17 mouse cellular contexts compared by ENCODE assay signal in genomic region chr10:86074971-86075711, GRCm38 (mm10). TPM values are rescaled to one million over a fixed set of nuclear protein-coding genes. Genes with fewer than 3 reads are reported as not detected.
A peak's percentile ranks its signal among the peaks of the same experiment; 100 is the strongest.
DNase-seq lines count a peak whose midpoint lies in the region; ATAC-seq and TF ChIP-seq lines count a peak whose summit lies in the region.
"Had no signal": no experiment of that assay in that cellular context is flagged by ENCODE, and none has a peak within 500 bp of the region (broad histone marks: within the 10 kb centered on the region; RNA-seq: fewer than 3 reads in every experiment).

No protein-coding gene starts in this region.

- peak; percentile 22 to 29 for DNase-seq in heart, postnatal 36 days
- DNase-seq in lung, postnatal 0 days (ENCODE audit: low spot score): peak; percentile 44
- DNase-seq in lung, adult 2 months: no peak
- DNase-seq in kidney, adult 9 months: peak; percentile 87
- peak; percentile 30 for DNase-seq in lung, postnatal 14 days
- no peak for DNase-seq in adrenal gland, postnatal 14 days
- DNase-seq in spleen, postnatal 10 days (ENCODE audit: low spot score in 2 of 2): no peak
- DNase-seq: cerebellum, adult 2 months; liver; retina, postnatal 1 day; thymus, postnatal 36 days had no signal

- no peak overlapping the region for H3K4me2 ChIP-seq in heart, embryonic 12.5 days
- no peak overlapping the region for H3K4me2 ChIP-seq in lung, postnatal 0 days (replicated peaks; ENCODE audit: low read depth, low read length)
- H3K4me2 ChIP-seq: embryonic facial prominence, embryonic 12.5 days; hindbrain, embryonic 14.5 days; neural tube, embryonic 13.5 days had no signal

- peak; percentile 59 for TF ChIP-seq CTCF in lung, postnatal 0 days (IDR thresholded peaks at IDR 0.05)
- no peak for TF ChIP-seq CTCF in lung, adult 2 months (IDR thresholded peaks at IDR 0.05; ENCODE audit: insufficient read depth, low read length)

- 77% methylated on average over 9 of the region's 9 CpGs for WGBS in heart, embryonic 12.5 days
- WGBS in lung, postnatal 0 days: 73% methylated on average over 9 of the region's 9 CpGs
- WGBS in lung, adult 2 months: 84% methylated on average over 9 of the region's 9 CpGs

- ATAC-seq in heart, embryonic 12.5 days (ENCODE audit: insufficient number of reproducible peaks, low FRiP score): no peak
- ATAC-seq in lung, postnatal 0 days: no peak
- ATAC-seq: midbrain, embryonic 16.5 days had no signal

- H3K4me3 ChIP-seq in heart, embryonic 12.5 days: no peak overlapping the region
- H3K4me3 ChIP-seq in lung, postnatal 0 days (ENCODE audit: low read depth, low read length): no peak overlapping the region
- H3K4me3 ChIP-seq in lung, adult 2 months (replicated peaks; ENCODE audit: extremely low read depth, low read depth, low read length): no peak overlapping the region
- H3K4me3 ChIP-seq: embryonic facial prominence, embryonic 12.5 days; neural tube, embryonic 13.5 days had no signal

- H3K27ac ChIP-seq in heart, embryonic 12.5 days (ENCODE audit: poor library complexity, severe bottlenecking): no peak overlapping the region
- H3K27ac ChIP-seq in lung, postnatal 0 days (ENCODE audit: low read length): no peak overlapping the region
- H3K27ac ChIP-seq: embryonic facial prominence, embryonic 12.5 days; hindbrain, embryonic 14.5 days; macrophage; neural tube, embryonic 13.5 days had no signal

- no peaks in the 10 kb centered on the region for H3K27me3 ChIP-seq in heart, embryonic 12.5 days (replicated peaks)
- H3K27me3 ChIP-seq in lung, postnatal 0 days (replicated peaks; ENCODE audit: insufficient read depth, low read length): no peaks in the 10 kb centered on the region
- H3K27me3 ChIP-seq: embryonic facial prominence, embryonic 12.5 days; neural tube, embryonic 13.5 days had no signal

- TF ChIP-seq EP300 in lung, postnatal 0 days (IDR thresholded peaks at IDR 0.05): no peak

- 0 out of 2 replicates have a peak, but pooled peaks cover 4% of the 10 kb centered on the region for H3K9me3 ChIP-seq in heart, embryonic 12.5 days (replicated peaks)
- H3K9me3 ChIP-seq in lung, postnatal 0 days (ENCODE audit: low read length): no peaks in the 10 kb centered on the region
- H3K9me3 ChIP-seq: embryonic facial prominence, embryonic 12.5 days had no signal

- intact Hi-C loops in heart, postnatal 36 days (cut with DNase I): loop anchor here (1.0 to 5.0 kb wide), 2 partner anchors 62 to 221 kb away; no protein-coding TSS in a partner anchor

- H3K4me1 ChIP-seq in heart, embryonic 12.5 days (replicated peaks): no peaks in the 10 kb centered on the region
- no peaks in the 10 kb centered on the region for H3K4me1 ChIP-seq in lung, postnatal 0 days (ENCODE audit: insufficient read depth, low read depth, low read length)
- H3K4me1 ChIP-seq in lung, adult 2 months (ENCODE audit: control insufficient read depth, insufficient read depth, low read length): no peaks in the 10 kb centered on the region
- H3K4me1 ChIP-seq: embryonic facial prominence, embryonic 12.5 days; neural tube, embryonic 13.5 days had no signal

- H3K9ac ChIP-seq in heart, embryonic 12.5 days: no peak overlapping the region
- H3K9ac ChIP-seq in lung, postnatal 0 days (replicated peaks; ENCODE audit: low read depth): no peak overlapping the region
- H3K9ac ChIP-seq: embryonic facial prominence, embryonic 12.5 days; hindbrain, embryonic 14.5 days; neural tube, embryonic 13.5 days had no signal

- no peaks in the 10 kb centered on the region for H3K36me3 ChIP-seq in heart, embryonic 12.5 days
- no peaks in the 10 kb centered on the region for H3K36me3 ChIP-seq in lung, postnatal 0 days (ENCODE audit: insufficient read depth, low read length)
- H3K36me3 ChIP-seq: embryonic facial prominence, embryonic 12.5 days had no signal

- TF ChIP-seq POLR2A in lung, adult 2 months (IDR thresholded peaks at IDR 0.05; ENCODE audit: borderline replicate concordance, extremely low read depth, low read depth, low read length): no peak

RNA-seq across cellular contexts. Expression of gene Fbxo7, which starts 53.4 kb away (rescaled TPM):
- total RNA-seq in heart, postnatal 36 days (2021): 10 to 100 TPM; 13.9 to 17.7 TPM
- polyA plus RNA-seq in heart, embryonic 12.5 days (2016; fragmentation: Nextera tagmentation; extraction: Ambion mirVana): 23.5 and 25.7 TPM in 2 replicates
- polyA plus RNA-seq in lung, postnatal 0 days (2015; fragmentation: Nextera tagmentation; extraction: Ambion mirVana): 20.2 and 22.3 TPM in 2 replicates
- 16.6 and 23.9 TPM in 2 replicates for polyA plus RNA-seq in lung, adult 2 months (2012; rRNA removed)
- total RNA-seq in adrenal gland, postnatal 14 days (2021): 21.9 and 25.5 TPM in 2 replicates

Comparison
In these comparisons a context has a peak if more than half of its experiments do, and no peak if none do; other contexts are left out.
1. DNase-seq: peak in heart, postnatal 36 days (2 of 2), lung, postnatal 0 days (single experiment), kidney, adult 9 months (single experiment) and lung, postnatal 14 days (single experiment); none in lung, adult 2 months (single experiment), adrenal gland, postnatal 14 days (single experiment) and spleen, postnatal 10 days (0 of 2).